Mouse (Mus musculus): Measurements from ENCODE around the gene Prkag2.

Gene Prkag2

GRCm38 (mm10) chr5:25005532-25006129, 94.8 kb downstream of the Prkag2 start:
- intact Hi-C loops (cut with DNase I) = no loop called here

GRCm38 (mm10) chr5:25001391-25001794, 99.0 kb downstream of the Prkag2 start:
- intact Hi-C loops (cut with DNase I) = no loop called here

- intact Hi-C loops (cut with DNase I) = no loop called here
Observed at GRCm38 (mm10) chr5:24999351-24999750, 101.1 kb downstream of the Prkag2 start.

GRCm38 (mm10) chr5:24995576-24996100, 104.8 kb downstream of the Prkag2 start:
- intact Hi-C loops (cut with DNase I) = no loop called here

GRCm38 (mm10) chr5:24993190-24993589, 107.3 kb downstream of the Prkag2 start:
- intact Hi-C loops (cut with DNase I) = no loop called here

- intact Hi-C loops (cut with DNase I) = no loop called here
Observed at GRCm38 (mm10) chr5:24991575-24991974, 108.9 kb downstream of the Prkag2 start.

- intact Hi-C loops (cut with DNase I) = no loop called here
Observed at GRCm38 (mm10) chr5:24990460-24990859, 110.0 kb downstream of the Prkag2 start.

GRCm38 (mm10) chr5:24989683-24990082, 110.8 kb downstream of the Prkag2 start:
- intact Hi-C loops (cut with DNase I) = no loop called here

GRCm38 (mm10) chr5:24986956-24987355, 113.5 kb downstream of the Prkag2 start:
- intact Hi-C loops (cut with DNase I) = no loop called here

- intact Hi-C loops (cut with DNase I) = no loop called here
Observed at GRCm38 (mm10) chr5:24986204-24986940, 114.1 kb downstream of the Prkag2 start.

- intact Hi-C loops (cut with DNase I) = no loop called here
Observed at GRCm38 (mm10) chr5:24985434-24986176, 114.8 kb downstream of the Prkag2 start.

GRCm38 (mm10) chr5:24984157-24984556, 116.3 kb downstream of the Prkag2 start:
- intact Hi-C loops (cut with DNase I) = no loop called here

- intact Hi-C loops (cut with DNase I) = no loop called here
Observed at GRCm38 (mm10) chr5:24983539-24983938, 116.9 kb downstream of the Prkag2 start.

- intact Hi-C loops (cut with DNase I) = no loop called here
Observed at GRCm38 (mm10) chr5:24982258-24982657, 118.2 kb downstream of the Prkag2 start.

GRCm38 (mm10) chr5:24981765-24982164, 118.7 kb downstream of the Prkag2 start:
- intact Hi-C loops (cut with DNase I) = no loop called here

- intact Hi-C loops (cut with DNase I) = no loop called here
Observed at GRCm38 (mm10) chr5:24979968-24980345, 120.5 kb downstream of the Prkag2 start.

- intact Hi-C loops (cut with DNase I) = no loop called here
Observed at GRCm38 (mm10) chr5:24979312-24979967, 121.0 kb downstream of the Prkag2 start.

- intact Hi-C loops (cut with DNase I) = no loop called here
Observed at GRCm38 (mm10) chr5:24976907-24977306, 123.5 kb downstream of the Prkag2 start.

- intact Hi-C loops (cut with DNase I) = no loop called here
Observed at GRCm38 (mm10) chr5:24976236-24976635, 124.2 kb downstream of the Prkag2 start.

GRCm38 (mm10) chr5:24975100-24975499, 125.3 kb downstream of the Prkag2 start:
- intact Hi-C loops (cut with DNase I) = no loop called here

- intact Hi-C loops (cut with DNase I) = no loop called here
Observed at GRCm38 (mm10) chr5:24973672-24974225, 126.7 kb downstream of the Prkag2 start.
